Mouse (Mus musculus) forebrain, embryonic 12.5 days (tissue): ENCODE measurements at regions not wholly inside any gene's neighbourhood (a gene's known extent, or its start where the extent isn't known, plus 50 kb on each side); places are given as distances from the start of the nearest gene placed in this dataset.

Experiments used
- ATAC-seq: fragments of 200-750 bp; cut with Nextera tagmentation; 2 replicates; pipeline ENCODE4 v1.8.0; 2017; ENCODE audit warnings: moderate TSS enrichment; ENCODE audit not compliant: low FRiP score
- H3K27ac ChIP-seq: fragments of 300-500 bp; sonication (generic); 2 replicates; pipeline ENCODE4 v1.5.1; 2016; ENCODE audit warnings: mild to moderate bottlenecking
- H3K27me3 ChIP-seq: fragments of 300-500 bp; sonication (generic); 2 replicates; pipeline ENCODE4 v1.6.1; 2016; ENCODE audit warnings: mild to moderate bottlenecking
- H3K36me3 ChIP-seq: fragments of 300-500 bp; sonication (generic); replicated peaks from 2 replicates; pipeline ENCODE4 v1.6.1; 2016; ENCODE audit warnings: mild to moderate bottlenecking
- H3K4me1 ChIP-seq: fragments of 300-500 bp; sonication (generic); 2 replicates; pipeline ENCODE4 v1.6.1; 2016
- H3K4me2 ChIP-seq: fragments of 300-500 bp; sonication (generic); 2 replicates; pipeline ENCODE4 v1.6.1; 2016; ENCODE audit warnings: mild to moderate bottlenecking, moderate library complexity
- H3K4me3 ChIP-seq: fragments of 300-500 bp; sonication (generic); replicated peaks from 2 replicates; pipeline ENCODE4 v1.5.1; 2016; ENCODE audit warnings: mild to moderate bottlenecking
- H3K9ac ChIP-seq: fragments of 300-500 bp; sonication (generic); 2 replicates; pipeline ENCODE4 v1.6.1; 2016; ENCODE audit warnings: mild to moderate bottlenecking
- H3K9me3 ChIP-seq: fragments of 300-500 bp; sonication (generic); 2 replicates; pipeline ENCODE4 v1.6.1; 2016
- WGBS: fragments of 180-500 bp; shearing (Covaris S2); methylation state at CpG from one replicate; pipeline ENCODE4 v1.1.7; 2016; 5-methylcytosine and 5-hydroxymethylcytosine counted together

DNA sequence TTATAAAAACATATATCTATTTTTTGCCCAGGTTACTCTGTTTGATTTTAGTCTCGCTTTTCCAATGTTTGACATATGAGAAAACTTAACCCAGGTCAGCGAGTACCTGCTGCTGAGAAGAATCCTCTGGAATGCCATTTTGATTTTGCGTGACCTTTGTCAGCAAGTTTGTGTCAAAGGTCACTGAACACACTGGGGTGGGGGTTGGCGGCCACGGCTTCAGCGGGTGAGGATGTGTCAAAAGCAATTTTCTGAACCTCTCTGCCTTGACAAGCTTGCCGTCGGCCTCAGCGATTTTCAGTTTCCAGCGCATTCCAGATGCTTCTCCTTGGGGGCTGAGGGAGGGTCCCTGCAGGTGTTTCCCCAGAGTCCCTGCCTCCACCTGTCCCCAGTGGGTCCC lies 157.4 kb downstream of the Bmp7 start:
- no peak overlapping the region for H3K9ac ChIP-seq
- H3K27ac ChIP-seq, result no peak overlapping the region
- peaks cover 34% of the 10 kb centered on the region for H3K27me3 ChIP-seq
- H3K4me2 ChIP-seq, result no peak overlapping the region
- 77% methylated on average over 10 of the region's 10 CpGs for WGBS
- no peaks in the 10 kb centered on the region for H3K36me3 ChIP-seq
- no peak overlapping the region for H3K4me3 ChIP-seq
- no peaks in the 10 kb centered on the region for H3K4me1 ChIP-seq
- no peak for ATAC-seq
- H3K9me3 ChIP-seq, result peaks cover 8% of the 10 kb centered on the region; the same call in 1 of the 2 replicates

DNA sequence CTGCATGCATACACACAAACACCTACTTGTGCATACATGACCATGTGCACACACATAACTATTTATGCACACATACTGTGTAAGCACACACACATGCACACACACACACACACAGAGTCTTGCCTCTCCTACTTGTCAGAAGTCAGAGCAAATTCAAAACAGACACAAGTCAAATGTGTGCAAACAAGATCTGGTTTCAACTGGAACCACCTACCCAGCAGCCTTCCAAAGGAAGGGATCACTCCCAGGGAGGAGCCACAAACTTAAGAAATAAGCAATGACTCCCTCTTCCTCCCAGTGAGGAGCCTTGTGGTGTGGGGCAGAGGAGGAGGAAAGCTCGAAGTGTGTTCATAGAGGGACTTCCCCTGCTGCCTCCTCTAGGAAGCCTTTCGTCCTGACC lies 153.8 kb downstream of the Bmp7 start:
- H3K27me3 ChIP-seq, result peaks cover 54% of the 10 kb centered on the region
- H3K27ac ChIP-seq, result no peak overlapping the region
- no peak for ATAC-seq
- H3K4me2 ChIP-seq, result no peak overlapping the region
- no peaks in the 10 kb centered on the region for H3K36me3 ChIP-seq
- 63% methylated on average over 2 of the region's 2 CpGs for WGBS
- no peak overlapping the region for H3K4me3 ChIP-seq
- H3K9me3 ChIP-seq, result peaks cover 8% of the 10 kb centered on the region; the same call in 1 of the 2 replicates
- peaks cover 11% of the 10 kb centered on the region for H3K4me1 ChIP-seq
- no peak overlapping the region for H3K9ac ChIP-seq

DNA sequence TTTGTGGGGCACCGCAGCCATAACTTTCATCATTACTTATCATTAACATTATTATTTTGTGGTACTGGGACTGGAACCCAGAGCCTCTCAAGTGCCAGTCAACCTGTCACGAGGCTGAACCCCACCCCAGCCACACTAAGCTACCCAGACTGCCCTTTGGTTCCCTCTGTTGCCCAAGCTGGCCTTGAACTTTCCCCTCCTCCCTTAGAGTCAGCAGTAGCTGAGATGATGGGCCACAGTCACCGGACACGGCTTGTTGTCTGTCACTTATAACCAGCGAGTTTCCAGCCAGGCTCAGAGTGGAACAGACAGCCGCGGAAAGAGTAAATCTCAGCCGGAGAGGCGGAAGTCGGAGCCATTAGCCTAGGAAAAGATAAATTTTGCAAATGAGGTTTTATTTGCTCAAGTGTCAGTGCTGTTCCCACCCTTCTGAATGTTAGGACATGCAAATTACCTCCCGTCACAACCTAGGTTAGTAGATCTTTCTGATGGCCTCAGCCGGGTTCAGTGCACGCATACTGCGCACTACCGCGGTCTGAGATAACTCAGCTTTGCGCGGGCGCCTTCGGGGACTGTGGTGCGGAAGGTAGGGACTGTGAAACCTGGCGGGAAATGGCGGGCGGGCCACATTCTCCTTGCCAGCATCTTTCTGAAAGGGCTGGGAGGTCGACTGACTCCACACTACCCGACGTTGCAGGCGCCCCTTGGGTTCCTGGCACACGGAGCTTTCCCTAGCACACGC lies 152.7 kb downstream of the Bmp7 start:
- no peak for ATAC-seq
- Histone ChIP-seq H3K27me3 (peaks cover 59% of the 10 kb centered on the region), H3K4me2 (peak overlapping the region; percentile 37), H3K4me3 (0 out of 2 replicates have a peak overlapping the region, but pooled peaks have one; percentile 4), H3K27ac (no peak overlapping the region), H3K9me3 (peaks cover 8% of the 10 kb centered on the region; the same call in 1 of the 2 replicates), H3K9ac (no peak overlapping the region), H3K4me1 (peaks cover 11% of the 10 kb centered on the region), H3K36me3 (no peaks in the 10 kb centered on the region)
- WGBS, result 34% methylated on average over 30 of the region's 30 CpGs

DNA sequence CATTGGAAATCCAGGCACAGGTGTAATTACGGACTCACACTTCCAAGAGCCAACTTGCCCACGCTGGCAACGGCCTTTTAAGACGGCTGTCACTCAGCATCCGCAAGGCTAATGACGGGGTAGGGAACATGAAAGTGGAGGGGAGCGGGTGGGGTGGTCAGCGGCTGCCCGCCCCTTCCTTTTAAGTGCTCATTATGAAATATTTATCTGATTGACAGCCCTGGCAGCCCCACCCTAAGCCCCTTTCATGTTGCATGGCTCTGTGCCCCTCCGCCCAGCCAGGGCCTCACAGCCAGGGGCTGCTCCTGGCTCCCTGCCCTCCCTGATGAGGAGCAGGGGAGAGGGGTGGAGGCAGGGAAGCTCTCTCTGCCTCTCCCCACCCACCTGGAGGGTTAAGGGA lies 150.9 kb downstream of the Bmp7 start:
- Histone ChIP-seq H3K4me2 (peak overlapping the region; percentile 31), H3K4me3 (no peak overlapping the region)

DNA sequence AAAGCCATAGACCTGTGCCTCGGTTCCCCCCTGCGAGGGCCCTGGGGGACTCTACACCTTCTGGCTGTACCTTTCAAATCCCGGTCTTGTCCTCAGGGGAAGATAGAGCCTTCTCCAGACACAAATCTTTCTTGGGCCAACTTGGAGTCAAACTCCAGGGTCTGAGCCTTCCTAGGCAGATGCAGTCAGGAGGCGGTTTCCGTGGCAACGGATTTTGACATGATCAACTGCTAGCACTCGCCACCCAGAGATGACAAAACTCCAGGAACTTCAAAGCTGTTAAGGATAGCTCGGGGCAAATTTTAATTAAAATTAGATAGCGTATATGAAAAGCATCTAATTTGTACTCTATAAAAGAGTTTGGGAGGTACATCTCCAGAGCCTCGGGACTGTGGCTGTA lies 147.6 kb downstream of the Bmp7 start:
- peaks cover 65% of the 10 kb centered on the region for H3K27me3 ChIP-seq
- no peaks in the 10 kb centered on the region for H3K9me3 ChIP-seq
- peaks cover 16% of the 10 kb centered on the region for H3K4me1 ChIP-seq
- H3K4me2 ChIP-seq, result no peak overlapping the region
- no peak overlapping the region for H3K4me3 ChIP-seq
- H3K36me3 ChIP-seq, result no peaks in the 10 kb centered on the region
- ATAC-seq, result no peak
- WGBS, result 59% methylated on average over 10 of the region's 10 CpGs
- no peak overlapping the region for H3K27ac ChIP-seq
- H3K9ac ChIP-seq, result no peak overlapping the region

More for the DNA sequence above, 150.9 kb downstream of the Bmp7 start:
- Histone ChIP-seq H3K9ac (0 out of 2 replicates have a peak overlapping the region, but pooled peaks have one; percentile 7), H3K27me3 (peaks cover 70% of the 10 kb centered on the region), H3K9me3 (no peaks in the 10 kb centered on the region), H3K27ac (0 out of 2 replicates have a peak overlapping the region, but pooled peaks have one; percentile 5), H3K4me1 (peaks cover 15% of the 10 kb centered on the region), H3K36me3 (no peaks in the 10 kb centered on the region)
- peak; percentile 63; the same call in 1 of the 2 replicates for ATAC-seq
- 19% methylated on average over 10 of the region's 10 CpGs for WGBS

DNA sequence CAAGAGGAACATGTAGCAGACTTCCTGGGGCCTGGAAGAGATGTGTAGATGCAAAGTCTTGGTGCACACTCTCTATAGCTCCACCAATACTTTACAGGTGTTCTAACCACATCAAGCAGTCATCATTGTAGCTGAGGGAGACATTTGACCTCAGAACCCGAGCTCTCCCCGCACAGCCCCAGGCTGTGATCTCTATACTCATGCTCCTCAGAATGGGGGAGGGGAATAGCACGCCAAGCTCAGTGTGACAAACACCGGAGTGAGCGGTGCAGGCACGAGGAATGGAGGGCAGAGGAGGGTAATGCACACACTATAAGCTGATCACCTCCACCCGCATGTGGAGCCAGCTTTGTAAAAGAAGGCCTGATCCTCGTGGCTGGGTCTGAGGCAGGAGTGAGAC lies 146.1 kb downstream of the Bmp7 start:
- no peak for ATAC-seq
- Histone ChIP-seq H3K36me3 (no peaks in the 10 kb centered on the region), H3K27ac (no peak overlapping the region), H3K4me1 (peaks cover 13% of the 10 kb centered on the region), H3K4me2 (no peak overlapping the region), H3K4me3 (no peak overlapping the region), H3K9me3 (no peaks in the 10 kb centered on the region), H3K9ac (no peak overlapping the region), H3K27me3 (peaks cover 57% of the 10 kb centered on the region)
- WGBS, result 84% methylated on average over 8 of the region's 8 CpGs

DNA sequence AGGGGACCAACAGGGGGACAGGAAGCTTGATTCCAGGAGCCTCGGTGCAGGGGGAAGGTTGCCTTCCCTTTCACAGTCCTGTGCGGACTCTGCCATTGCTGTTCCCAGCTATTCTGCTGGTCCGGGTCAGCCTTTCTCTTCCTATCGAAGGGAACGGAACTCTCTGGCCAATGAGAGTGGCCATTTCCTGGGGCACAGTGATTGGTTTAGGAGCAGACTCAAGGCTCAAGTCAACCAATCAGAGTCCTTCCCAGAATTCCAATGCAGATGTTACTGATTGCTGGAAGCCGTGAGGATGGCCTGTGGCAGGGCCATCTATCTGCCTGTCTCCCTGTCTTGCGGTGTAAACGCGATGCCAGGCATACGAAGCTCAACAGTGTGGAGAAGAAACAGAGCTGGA lies 145.3 kb downstream of the Bmp7 start:
- H3K27me3 ChIP-seq, result peaks cover 49% of the 10 kb centered on the region
- 84% methylated on average over 10 of the region's 10 CpGs for WGBS
- H3K36me3 ChIP-seq, result no peaks in the 10 kb centered on the region
- no peak overlapping the region for H3K27ac ChIP-seq
- H3K4me1 ChIP-seq, result peaks cover 11% of the 10 kb centered on the region
- H3K9ac ChIP-seq, result no peak overlapping the region
- H3K4me3 ChIP-seq, result no peak overlapping the region
- no peak overlapping the region for H3K4me2 ChIP-seq
- H3K9me3 ChIP-seq, result no peaks in the 10 kb centered on the region
- no peak for ATAC-seq

DNA sequence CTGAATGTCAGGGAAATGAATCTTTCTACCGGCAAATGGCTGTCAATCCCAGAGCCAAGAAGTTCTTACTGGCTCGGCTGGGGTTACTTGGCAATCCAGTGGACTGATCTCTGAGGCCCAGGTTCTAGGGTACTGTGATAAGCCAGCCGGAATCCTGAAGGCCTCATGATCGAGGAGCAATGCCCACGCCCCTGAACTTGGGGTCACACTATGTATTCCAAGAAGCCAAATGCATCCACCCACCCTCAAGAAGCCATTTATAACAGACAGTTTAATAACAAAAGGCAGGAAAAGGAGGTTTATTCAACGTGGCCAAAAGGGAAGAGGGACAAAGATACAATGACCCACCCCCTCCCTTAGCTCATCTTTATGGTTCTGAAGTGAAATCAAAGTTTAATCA lies 144.0 kb downstream of the Bmp7 start:
- no peak overlapping the region for H3K9ac ChIP-seq
- no peak overlapping the region for H3K4me2 ChIP-seq
- peaks cover 39% of the 10 kb centered on the region for H3K27me3 ChIP-seq
- ATAC-seq, result no peak
- no peak overlapping the region for H3K4me3 ChIP-seq
- WGBS, result 69% methylated on average over 6 of the region's 6 CpGs
- H3K36me3 ChIP-seq, result no peaks in the 10 kb centered on the region
- H3K27ac ChIP-seq, result no peak overlapping the region
- peaks cover 19% of the 10 kb centered on the region for H3K4me1 ChIP-seq
- no peaks in the 10 kb centered on the region for H3K9me3 ChIP-seq

DNA sequence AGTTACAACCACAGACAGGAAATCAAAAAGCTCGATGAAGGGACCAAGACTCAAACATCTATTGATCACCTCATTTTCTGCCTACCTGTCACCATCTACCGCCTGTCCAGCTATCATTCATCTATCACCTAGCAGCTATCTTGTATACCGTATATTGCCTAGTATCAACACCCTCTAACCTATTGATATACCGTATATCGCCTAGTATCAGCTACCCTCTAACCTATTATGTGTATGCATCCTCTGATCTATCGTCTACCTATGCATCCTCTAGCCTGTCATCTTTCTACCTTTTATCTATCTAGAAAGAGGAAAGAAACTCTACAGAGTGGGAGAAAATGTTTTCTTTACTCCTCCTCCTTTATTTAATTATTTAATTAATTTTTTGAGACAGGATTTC lies 143.2 kb downstream of the Bmp7 start:
- Histone ChIP-seq H3K27ac (no peak overlapping the region), H3K27me3 (peaks cover 37% of the 10 kb centered on the region), H3K9me3 (no peaks in the 10 kb centered on the region), H3K9ac (no peak overlapping the region), H3K4me1 (peaks cover 21% of the 10 kb centered on the region), H3K4me3 (no peak overlapping the region), H3K36me3 (no peaks in the 10 kb centered on the region), H3K4me2 (no peak overlapping the region)
- WGBS, result 25% methylated on average over 6 of the region's 6 CpGs
- 0 out of 2 replicates have a peak, but pooled peaks have one; percentile 46 for ATAC-seq

DNA sequence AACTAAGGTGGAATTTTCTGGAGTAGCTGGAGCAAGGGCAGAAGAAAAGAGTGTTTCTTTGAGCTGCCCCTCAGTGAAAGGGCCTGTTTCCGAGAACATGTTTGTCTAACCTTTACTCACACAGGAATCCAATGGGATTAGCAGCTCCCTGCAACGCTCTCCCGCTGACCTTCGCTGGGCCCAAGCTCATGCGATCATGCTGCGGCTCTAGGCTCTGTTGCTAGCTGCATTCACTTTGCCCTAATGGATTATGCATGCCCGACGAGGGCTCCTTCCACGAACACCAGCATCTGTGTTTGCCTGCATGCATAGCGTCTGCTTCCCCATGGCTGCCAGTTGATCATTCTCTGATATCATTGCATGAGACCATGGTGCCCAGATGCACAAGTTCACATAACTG lies 140.2 kb downstream of the Bmp7 start:
- WGBS, result 30% methylated on average over 10 of the region's 10 CpGs
- H3K36me3 ChIP-seq, result no peaks in the 10 kb centered on the region
- peaks cover 17% of the 10 kb centered on the region for H3K4me1 ChIP-seq
- no peak overlapping the region for H3K4me2 ChIP-seq
- ATAC-seq, result no peak
- no peak overlapping the region for H3K4me3 ChIP-seq
- peaks cover 20% of the 10 kb centered on the region for H3K27me3 ChIP-seq
- H3K9ac ChIP-seq, result no peak overlapping the region
- H3K9me3 ChIP-seq, result no peaks in the 10 kb centered on the region
- no peak overlapping the region for H3K27ac ChIP-seq

DNA sequence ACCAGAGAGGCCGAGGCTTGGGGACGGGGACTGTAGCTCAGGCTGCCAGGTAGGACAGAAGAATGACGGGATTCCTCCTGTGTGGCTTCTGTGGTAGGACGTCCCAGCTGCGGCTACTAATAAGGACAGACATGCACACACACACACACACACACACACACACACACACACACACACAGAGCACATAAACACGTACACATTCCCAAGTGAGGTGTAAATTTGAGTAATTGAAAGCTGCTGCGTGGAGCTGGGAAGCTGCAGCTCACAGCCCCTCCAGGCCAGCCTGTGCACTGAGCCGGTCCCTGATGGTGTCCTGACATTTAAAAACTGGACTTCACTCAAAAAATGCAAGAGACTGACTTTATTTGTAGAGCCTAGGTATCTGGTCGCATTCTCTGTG lies 139.3 kb downstream of the Bmp7 start:
- Histone ChIP-seq H3K4me3 (no peak overlapping the region), H3K27me3 (peaks cover 12% of the 10 kb centered on the region; the same call in 1 of the 2 replicates), H3K27ac (no peak overlapping the region), H3K4me1 (peaks cover 17% of the 10 kb centered on the region), H3K4me2 (no peak overlapping the region), H3K9me3 (no peaks in the 10 kb centered on the region), H3K9ac (no peak overlapping the region), H3K36me3 (no peaks in the 10 kb centered on the region)
- 77% methylated on average over 9 of the region's 9 CpGs for WGBS
- ATAC-seq, result no peak

DNA sequence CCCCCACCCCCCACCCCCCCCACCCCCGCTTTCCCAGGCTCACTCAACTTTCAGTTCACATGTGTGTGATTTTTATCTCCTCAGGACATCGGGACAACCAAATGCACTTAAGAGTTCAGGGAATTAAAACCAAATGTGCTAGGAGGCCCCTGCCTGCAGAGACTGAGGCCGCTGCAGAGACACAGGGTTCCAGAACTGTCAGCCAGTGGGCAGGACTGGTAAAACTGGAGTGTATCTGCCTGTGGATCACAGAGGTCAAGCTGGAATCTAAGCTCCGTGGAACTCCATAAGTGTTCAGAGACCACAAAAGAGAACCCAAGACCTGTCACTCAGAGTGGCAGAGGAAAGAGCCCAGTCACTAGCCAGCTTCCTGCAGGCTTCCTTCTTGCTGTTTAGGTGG lies 138.3 kb downstream of the Bmp7 start:
- Histone ChIP-seq H3K36me3 (no peaks in the 10 kb centered on the region), H3K4me3 (no peak overlapping the region), H3K4me1 (peaks cover 17% of the 10 kb centered on the region), H3K9ac (no peak overlapping the region), H3K27me3 (0 out of 2 replicates have a peak, but pooled peaks cover 12% of the 10 kb centered on the region), H3K9me3 (no peaks in the 10 kb centered on the region), H3K27ac (no peak overlapping the region), H3K4me2 (no peak overlapping the region)
- 57% methylated on average over 4 of the region's 4 CpGs for WGBS
- no peak for ATAC-seq

DNA sequence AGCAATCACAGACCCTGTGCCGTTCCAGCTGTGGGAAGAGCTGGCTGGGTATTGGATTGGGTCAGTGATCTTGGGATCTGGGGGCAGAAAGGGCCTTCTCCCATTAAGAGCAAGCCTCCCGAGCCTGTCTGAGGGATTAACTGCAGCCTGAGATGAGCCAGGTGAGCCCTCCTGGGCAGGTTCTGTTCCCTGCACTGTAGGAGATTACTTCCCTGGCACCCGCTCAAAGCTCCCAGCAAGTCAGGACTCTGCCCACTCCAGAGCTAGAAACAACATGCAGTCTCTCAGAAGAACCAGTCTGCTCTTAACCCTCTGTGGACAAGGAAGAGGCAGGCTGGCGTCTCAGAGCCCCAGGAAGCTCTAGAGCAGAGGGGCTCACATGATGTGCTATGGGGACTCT lies 132.7 kb downstream of the Bmp7 start:
- H3K9me3 ChIP-seq, result no peaks in the 10 kb centered on the region
- no peak for ATAC-seq
- H3K4me2 ChIP-seq, result no peak overlapping the region
- no peaks in the 10 kb centered on the region for H3K36me3 ChIP-seq
- peaks cover 3% of the 10 kb centered on the region; the same call in 1 of the 2 replicates for H3K27me3 ChIP-seq
- 65% methylated on average over 4 of the region's 4 CpGs for WGBS
- no peaks in the 10 kb centered on the region for H3K4me1 ChIP-seq
- H3K4me3 ChIP-seq, result no peak overlapping the region
- no peak overlapping the region for H3K9ac ChIP-seq
- H3K27ac ChIP-seq, result no peak overlapping the region
